Mouse (Mus musculus) liver, adult 2 months (tissue): Measurements from ENCODE around the gene Atp5d. TPM values are rescaled to one million over a fixed set of nuclear protein-coding genes. Genes with fewer than 3 reads are reported as not detected.

Source experiments
- DNase-seq: peaks from one replicate; pipeline ENCODE4 v3.0.0-alpha.2; 2011; ENCODE audit warnings: low read depth, low spot score; ENCODE audit errors: extremely low read depth
- H3K27ac ChIP-seq: fragments of 200-500 bp; replicated peaks from 2 replicates; pipeline ENCODE4 v1.5.1; 2012; ENCODE audit warnings: low read depth, mild to moderate bottlenecking, control low read depth, inconsistent platforms, low read length; ENCODE audit not compliant: insufficient read depth
- H3K27me3 ChIP-seq: fragments of 200-500 bp; 2 replicates; pipeline ENCODE4 v1.6.1; 2012; ENCODE audit warnings: mild to moderate bottlenecking, moderate library complexity, low read length, inconsistent platforms; ENCODE audit not compliant: control insufficient read depth, insufficient read depth
- H3K36me3 ChIP-seq: fragments of 200-500 bp; 2 replicates; pipeline ENCODE4 v1.6.1; 2012; ENCODE audit warnings: low read length, inconsistent platforms; ENCODE audit not compliant: control insufficient read depth, insufficient read depth
- H3K4me1 ChIP-seq: fragments of 200-500 bp; 2 replicates; pipeline ENCODE4 v1.6.1; 2011; ENCODE audit warnings: low read length; ENCODE audit not compliant: control insufficient read depth, insufficient read depth
- H3K4me3 ChIP-seq: fragments of 200-500 bp; 2 replicates; pipeline ENCODE4 v1.5.1; 2011; ENCODE audit warnings: low read depth, mild to moderate bottlenecking, control low read depth, low read length, moderate library complexity; ENCODE audit not compliant: insufficient read depth
- H3K79me2 ChIP-seq: fragments of 200-500 bp; 2 replicates; pipeline ENCODE4 v1.6.1; 2012; ENCODE audit warnings: inconsistent platforms, mild to moderate bottlenecking, low read length, moderate library complexity; ENCODE audit not compliant: control insufficient read depth, insufficient read depth
- H3K9ac ChIP-seq: fragments of 200-500 bp; 2 replicates; pipeline ENCODE4 v1.6.1; 2012; ENCODE audit warnings: low read depth, mild to moderate bottlenecking, control low read depth, inconsistent platforms, low read length
- CTCF ChIP-seq: fragments of 200-500 bp; IDR thresholded peaks from 2 replicates; pipeline ENCODE4 v1.5.1; 2011; ENCODE audit warnings: low read depth, low read length, control low read depth
- POLR2A ChIP-seq: fragments of 200-500 bp; IDR thresholded peaks from 2 replicates; pipeline ENCODE4 v1.6.1; 2011; ENCODE audit warnings: low read length, control low read depth; ENCODE audit not compliant: insufficient read depth; ENCODE audit errors: extremely low read depth
- WGBS: fragments of 180-500 bp; shearing (Covaris S2); methylation state at CpG from one replicate; pipeline ENCODE4 v1.1.7; 2018; 5-methylcytosine and 5-hydroxymethylcytosine counted together
- polyA plus RNA-seq: library from polyadenylated mRNA; depleted of rRNA; stranded (reverse); fragments of >200 nt; gene quantifications from 2 replicates; pipeline ENCODE4 v1.2.3, GENCODE M21; 2012
- total RNA-seq: library from RNA; depleted of rRNA; stranded (reverse); fragments of >200 nt; gene quantifications from 2 replicates; pipeline ENCODE4 v1.2.3, GENCODE M21; 2014

Atp5d gene
- total and polyA plus RNA-seq, 2 experiments: 144 to 1,387 TPM

- no peak overlapping the region for H3K27ac ChIP-seq
- H3K4me1 ChIP-seq: peaks cover 36% of the 10 kb centered on the region
- peaks cover 27% of the 10 kb centered on the region for H3K36me3 ChIP-seq
- peaks cover 22% of the 10 kb centered on the region for H3K79me2 ChIP-seq
- TF ChIP-seq POLR2A (no peak), CTCF (no peak)
- H3K9ac ChIP-seq: no peak overlapping the region
- H3K27me3 ChIP-seq: no peaks in the 10 kb centered on the region
- 48% methylated on average over 1 of the region's 1 CpGs for WGBS
- no peak overlapping the region for H3K4me3 ChIP-seq
- DNase-seq: no peak
These were observed 16.8 kb downstream of the Atp5d start for GRCm38 (mm10) chr10:80155277-80155676.

- Histone ChIP-seq H3K27ac (no peak overlapping the region; the same call in 1 of the 2 replicates), H3K36me3 (peaks cover 27% of the 10 kb centered on the region), H3K27me3 (no peaks in the 10 kb centered on the region), H3K4me3 (no peak overlapping the region), H3K9ac (no peak overlapping the region), H3K4me1 (peaks cover 41% of the 10 kb centered on the region), H3K79me2 (peaks cover 13% of the 10 kb centered on the region)
- DNase-seq: no peak
- 76% methylated on average over 29 of the region's 29 CpGs for WGBS
- TF ChIP-seq CTCF: no peak
- no peak for TF ChIP-seq POLR2A
These were observed 17.7 kb downstream of the Atp5d start for GRCm38 (mm10) chr10:80156002-80156751.

- TF ChIP-seq POLR2A: no peak
- no peak for TF ChIP-seq CTCF
- H3K27ac ChIP-seq: no peak overlapping the region; the same call in 1 of the 2 replicates
These were observed 18.3 kb downstream of the Atp5d start for GRCm38 (mm10) chr10:80156752-80157053.

GRCm38 (mm10) chr10:80157141-80157929 lies 18.9 kb downstream of the Atp5d start:
- 0 out of 2 replicates have a peak overlapping the region, but pooled peaks have one; percentile 3 for H3K27ac ChIP-seq
- peaks cover 27% of the 10 kb centered on the region for H3K36me3 ChIP-seq
- no peak for DNase-seq
- WGBS: 69% methylated on average over 15 of the region's 15 CpGs
- no peak overlapping the region for H3K9ac ChIP-seq
- H3K4me3 ChIP-seq: no peak overlapping the region
- peaks cover 45% of the 10 kb centered on the region for H3K4me1 ChIP-seq
- peaks cover 5% of the 10 kb centered on the region; the same call in 1 of the 2 replicates for H3K79me2 ChIP-seq
- H3K27me3 ChIP-seq: no peaks in the 10 kb centered on the region
- no peak for TF ChIP-seq CTCF
- no peak for TF ChIP-seq POLR2A

More at GRCm38 (mm10) chr10:80156752-80157053, 18.3 kb downstream of the Atp5d start:
- H3K27me3 ChIP-seq: no peaks in the 10 kb centered on the region
- no peak overlapping the region for H3K9ac ChIP-seq
- peaks cover 27% of the 10 kb centered on the region for H3K36me3 ChIP-seq
- no peak for DNase-seq
- 68% methylated on average over 7 of the region's 7 CpGs for WGBS
- peaks cover 44% of the 10 kb centered on the region for H3K4me1 ChIP-seq
- H3K79me2 ChIP-seq: peaks cover 8% of the 10 kb centered on the region; the same call in 1 of the 2 replicates
- H3K4me3 ChIP-seq: no peak overlapping the region

- Histone ChIP-seq H3K79me2 (peaks cover 3% of the 10 kb centered on the region; the same call in 1 of the 2 replicates), H3K27ac (peak overlapping the region; percentile 72), H3K27me3 (no peaks in the 10 kb centered on the region), H3K4me3 (no peak overlapping the region), H3K4me1 (peaks cover 38% of the 10 kb centered on the region), H3K9ac (peak overlapping the region; percentile 23), H3K36me3 (peaks cover 27% of the 10 kb centered on the region)
- DNase-seq: peak; percentile 47
- no peak for TF ChIP-seq POLR2A
- WGBS: 5% methylated on average over 18 of the region's 18 CpGs
These were observed 20.0 kb downstream of the Atp5d start for GRCm38 (mm10) chr10:80158307-80158986.
